Mouse (Mus musculus) frontal cortex, adult 2 months (tissue): ENCODE data around the gene Peak1. TPM values are rescaled to one million over a fixed set of nuclear protein-coding genes. Genes with fewer than 3 reads are reported as not detected.

Experiments used
- DNase-seq, 2 experiments: peaks; one replicate each; pipeline ENCODE4 v3.0.0; 2022; ENCODE audit warnings: low spot score in 1 of 2; ENCODE audit errors: extremely low spot score in 1 of 2
- polyA plus RNA-seq: library from polyadenylated mRNA; depleted of rRNA; stranded (reverse); fragments of >200 nt; gene quantifications from 2 replicates; pipeline ENCODE4 v1.2.3, GENCODE M21; 2012

Gene Peak1
- polyA plus RNA-seq, 1 experiment: 13.9 TPM

DNA sequence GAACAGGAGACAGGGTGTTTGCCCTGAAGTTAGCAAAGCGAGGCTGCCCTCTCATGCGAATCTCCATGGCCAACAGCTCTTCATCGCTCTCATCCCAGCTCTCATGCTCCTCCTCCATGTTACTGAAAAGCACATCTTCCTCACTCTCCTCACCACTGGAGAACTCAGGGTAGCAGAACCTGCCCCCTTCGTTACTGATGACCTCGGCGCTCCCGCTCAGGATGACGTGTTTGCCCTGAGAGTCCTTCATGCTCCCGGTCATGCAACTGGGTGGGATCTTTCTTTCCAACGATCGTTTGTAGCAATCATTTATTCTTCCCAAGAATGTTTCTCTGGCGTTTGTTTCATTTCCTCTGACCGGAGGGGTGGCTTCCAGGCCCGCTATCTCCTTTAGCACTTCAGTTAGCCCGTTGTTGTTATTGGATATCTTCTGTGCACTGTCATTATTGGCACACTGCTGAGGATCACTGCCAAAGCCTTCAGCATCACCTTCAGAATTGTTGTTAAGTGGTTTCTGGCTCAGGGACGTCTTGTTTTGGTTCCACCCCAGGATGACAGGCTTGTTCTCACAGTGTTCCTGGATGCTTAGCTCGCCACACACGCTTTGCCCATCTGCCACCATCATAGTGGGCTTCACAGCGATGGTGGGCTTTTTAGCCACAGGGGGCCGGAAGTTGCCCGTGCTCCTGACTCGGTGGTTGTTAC, 157.9 kb downstream of the Peak1 start:
- DNase-seq: no peak

GRCm38 (mm10) chr9:56258261-56258790, 159.5 kb downstream of the Peak1 start:
- DNase-seq: no peak

DNA sequence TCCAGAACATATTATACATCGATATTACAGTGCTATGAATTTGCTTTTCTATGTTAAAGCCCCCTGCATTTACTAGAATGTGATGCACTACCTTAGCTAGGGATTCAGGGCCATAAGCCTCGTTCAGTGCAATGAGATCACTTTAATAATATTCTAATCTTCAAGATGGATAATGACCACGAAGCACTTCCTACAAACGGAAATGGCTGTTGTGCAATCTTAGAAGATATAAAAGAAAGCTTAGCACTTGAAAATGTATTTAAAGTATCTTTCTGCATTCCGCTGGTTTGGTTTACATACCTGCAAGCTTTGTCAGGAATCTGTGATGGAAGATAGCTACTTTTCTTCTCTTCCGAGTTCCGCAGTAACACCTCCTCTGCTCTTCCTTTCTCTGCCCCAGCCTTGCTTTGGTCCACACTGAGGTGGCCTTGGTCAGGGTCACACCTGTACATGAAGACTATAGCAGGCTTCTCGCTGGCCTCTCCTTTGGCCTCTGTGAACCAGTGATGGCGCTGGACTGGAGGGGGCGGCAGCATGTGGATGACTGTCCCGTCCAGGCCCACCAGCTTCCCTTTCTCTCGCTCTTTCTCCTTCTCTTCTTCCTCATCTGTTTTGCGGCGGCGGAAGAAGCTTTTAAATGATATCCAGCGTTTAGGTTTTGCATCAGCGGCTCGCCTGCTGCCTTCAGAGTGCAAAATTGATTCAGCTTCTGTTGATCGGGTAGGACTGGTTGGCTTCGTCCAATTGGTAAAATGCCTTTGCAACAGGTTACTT, 160.5 kb downstream of the Peak1 start:
- no peak for DNase-seq

DNA sequence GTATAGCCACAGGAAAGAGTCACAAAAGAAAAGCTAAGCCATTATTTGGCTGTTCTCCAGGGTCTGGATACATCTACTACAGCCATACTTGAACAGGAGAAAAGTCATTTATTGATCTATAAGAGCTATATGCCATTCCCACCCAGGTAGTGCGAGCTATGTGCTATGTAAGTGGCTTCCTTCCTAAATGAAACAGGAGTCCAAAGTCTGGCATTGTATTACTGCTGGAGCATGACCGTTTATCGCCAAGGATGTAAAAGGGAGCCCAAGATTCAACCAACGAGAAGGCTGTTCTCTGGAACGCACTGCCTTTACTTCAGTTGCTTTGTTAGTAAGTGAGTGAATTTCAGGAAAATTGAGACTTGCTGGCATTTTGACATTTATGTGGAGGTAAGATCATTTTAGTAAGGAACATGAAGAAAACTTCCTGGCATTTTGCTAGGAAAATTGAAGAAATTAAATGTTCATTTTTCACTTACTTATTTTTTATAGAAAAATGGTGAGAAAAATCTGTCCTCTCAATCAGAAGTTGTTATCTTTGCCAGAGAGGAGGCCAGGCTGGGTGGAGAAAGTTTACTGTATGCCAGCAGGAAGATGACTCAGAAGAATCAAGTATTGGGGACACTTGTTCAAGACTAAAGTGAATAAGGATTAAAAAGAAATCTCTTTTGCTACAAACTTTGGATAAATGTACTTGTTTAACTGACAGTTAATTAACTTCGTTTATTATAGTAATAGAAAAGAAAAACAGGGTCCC, 162.0 kb downstream of the Peak1 start:
- DNase-seq: no peak

DNA sequence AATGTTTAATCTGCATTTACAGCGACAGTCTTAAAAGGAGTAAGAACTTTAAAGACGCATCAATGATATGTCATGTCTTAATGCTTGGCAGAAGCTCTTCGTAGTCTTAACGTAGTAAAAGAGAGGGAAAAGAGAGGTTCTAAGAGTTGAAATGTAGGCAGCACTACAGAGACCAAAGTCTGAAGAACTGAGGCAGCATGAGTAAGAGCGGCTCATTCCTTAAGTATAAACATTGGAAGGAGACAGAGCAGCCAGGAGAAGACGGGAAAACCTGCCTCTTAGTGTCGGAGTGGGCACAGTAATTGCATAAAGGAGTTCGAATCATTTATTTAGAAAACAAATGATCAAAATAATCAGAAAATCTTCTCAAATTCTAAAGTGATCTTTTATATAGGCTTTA, 173.5 kb downstream of the Peak1 start:
- no peak for DNase-seq

DNA sequence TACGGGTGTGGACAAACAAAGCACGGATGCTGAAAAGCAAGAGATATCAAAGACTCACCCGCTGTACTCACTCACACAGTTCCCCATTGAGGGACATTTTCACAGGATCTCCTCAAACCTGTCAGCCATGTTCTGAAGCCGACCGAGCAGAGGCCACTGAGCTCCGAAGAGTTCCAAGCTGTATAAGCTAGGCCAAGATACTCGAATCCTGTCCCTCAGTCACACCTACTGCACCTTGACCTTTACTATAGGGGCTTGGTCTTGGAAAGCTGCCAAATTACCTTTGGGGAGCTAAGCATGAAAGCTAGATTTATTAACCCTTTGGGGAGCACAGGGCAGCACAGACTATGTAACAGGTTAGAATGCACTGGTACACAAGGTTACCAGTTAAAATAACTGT, 174.0 kb downstream of the Peak1 start:
- DNase-seq: no peak

GRCm38 (mm10) chr9:56242686-56243085, 175.2 kb downstream of the Peak1 start:
- DNase-seq: peak in 1 of 2 experiments; percentile 28

DNA sequence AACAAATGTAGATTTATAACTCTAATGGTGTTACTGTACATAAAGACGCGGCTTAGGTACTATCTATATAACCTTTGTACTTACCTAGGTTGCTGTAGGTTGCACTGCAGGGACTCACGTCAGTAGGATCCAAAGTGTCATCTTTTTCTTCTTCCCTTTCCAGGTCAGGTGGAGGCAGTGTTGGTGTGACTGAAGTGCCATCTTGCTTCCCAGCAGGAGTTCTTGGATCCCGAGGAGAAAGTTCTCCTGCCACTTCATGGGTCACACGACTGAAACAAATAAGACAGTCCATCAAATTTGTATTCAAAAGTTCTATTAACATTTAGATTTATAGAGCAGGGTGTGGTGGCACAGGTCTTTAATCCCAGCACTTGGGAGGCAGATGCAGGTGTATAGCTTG, 176.8 kb downstream of the Peak1 start:
- no peak for DNase-seq

GRCm38 (mm10) chr9:56235871-56236298, 182.0 kb downstream of the Peak1 start:
- peak in 1 of 2 experiments; percentile 32 for DNase-seq

GRCm38 (mm10) chr9:56235281-56235680, 182.6 kb downstream of the Peak1 start:
- DNase-seq: no peak

GRCm38 (mm10) chr9:56234561-56234960, 183.3 kb downstream of the Peak1 start:
- no peak for DNase-seq

- no peak for DNase-seq
These were observed 184.6 kb downstream of the Peak1 start for GRCm38 (mm10) chr9:56233316-56233715.

DNA sequence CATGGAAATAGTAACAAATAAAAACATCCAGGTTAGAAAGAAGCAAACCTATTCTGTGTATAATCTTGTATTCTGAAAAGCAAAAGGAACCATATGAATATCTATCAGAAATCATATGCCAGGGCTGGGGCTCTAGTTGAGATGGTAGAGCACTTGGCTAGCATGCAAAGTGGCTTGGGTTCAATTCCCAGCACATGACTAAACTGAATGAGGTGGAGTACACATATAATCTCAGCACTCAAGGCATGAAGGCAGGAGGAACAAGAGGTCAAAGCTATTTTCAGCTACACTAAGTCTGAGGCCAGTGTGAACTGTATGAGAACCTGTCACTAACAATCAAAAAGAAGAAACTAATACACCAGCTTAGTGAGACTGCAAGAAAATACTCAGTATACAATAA, 187.0 kb downstream of the Peak1 start:
- DNase-seq: no peak

GRCm38 (mm10) chr9:56227626-56228025, 190.2 kb downstream of the Peak1 start:
- no peak for DNase-seq

DNA sequence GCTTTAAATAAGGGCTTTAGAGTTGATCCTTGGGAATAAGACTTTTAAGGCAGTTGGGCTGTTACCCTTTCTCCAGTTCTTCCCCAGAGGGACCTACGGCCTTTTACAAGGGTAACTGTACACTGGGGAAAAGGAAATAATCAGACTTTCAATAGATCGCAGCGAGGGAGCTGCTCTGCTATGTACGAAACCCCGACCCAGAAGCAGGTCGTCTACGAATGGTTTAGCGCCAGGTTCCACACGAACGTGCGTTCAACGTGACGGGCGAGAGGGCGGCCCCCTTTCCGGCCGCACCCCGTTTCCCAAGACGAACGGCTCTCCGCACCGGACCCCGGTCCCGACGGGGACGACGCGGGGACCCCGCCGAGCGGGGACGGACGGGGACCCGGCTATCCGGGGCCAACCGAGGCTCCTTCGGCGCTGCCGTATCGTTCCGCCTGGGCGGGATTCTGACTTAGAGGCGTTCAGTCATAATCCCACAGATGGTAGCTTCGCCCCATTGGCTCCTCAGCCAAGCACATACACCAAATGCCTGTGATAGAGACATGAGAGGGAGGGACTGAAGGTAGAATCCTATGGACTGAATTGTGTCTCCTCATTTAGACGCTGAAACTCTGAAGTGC, 194.3 kb downstream of the Peak1 start:
- DNase-seq: peak; percentile 66 to 88

DNA sequence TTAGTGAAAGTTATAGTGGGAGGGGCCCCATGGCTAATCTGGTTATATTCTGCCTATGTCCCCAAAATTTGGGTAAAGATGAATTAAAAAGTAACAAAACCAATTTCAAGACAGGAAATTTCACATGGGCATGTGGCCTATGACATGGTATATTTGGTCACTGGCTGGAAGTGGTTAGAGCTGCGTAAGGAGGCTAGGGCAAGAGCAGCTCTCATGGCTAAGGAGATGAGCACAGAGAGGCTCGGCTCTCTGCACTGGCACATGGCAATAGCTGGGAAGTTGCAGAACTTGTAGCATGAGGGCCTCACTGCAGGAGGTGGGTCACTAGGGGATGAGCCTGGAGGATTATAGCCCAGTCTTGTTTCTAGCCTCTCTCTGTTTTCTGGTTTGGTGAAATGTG, 199.0 kb downstream of the Peak1 start:
- no peak for DNase-seq

- DNase-seq: no peak
These were observed 199.8 kb downstream of the Peak1 start for GRCm38 (mm10) chr9:56218043-56218442.

GRCm38 (mm10) chr9:56217386-56217785, 200.5 kb downstream of the Peak1 start:
- DNase-seq: peak in 1 of 2 experiments; percentile 38

- peak; percentile 40 to 83 for DNase-seq
These were observed 204.2 kb downstream of the Peak1 start for GRCm38 (mm10) chr9:56213451-56214291.

DNA sequence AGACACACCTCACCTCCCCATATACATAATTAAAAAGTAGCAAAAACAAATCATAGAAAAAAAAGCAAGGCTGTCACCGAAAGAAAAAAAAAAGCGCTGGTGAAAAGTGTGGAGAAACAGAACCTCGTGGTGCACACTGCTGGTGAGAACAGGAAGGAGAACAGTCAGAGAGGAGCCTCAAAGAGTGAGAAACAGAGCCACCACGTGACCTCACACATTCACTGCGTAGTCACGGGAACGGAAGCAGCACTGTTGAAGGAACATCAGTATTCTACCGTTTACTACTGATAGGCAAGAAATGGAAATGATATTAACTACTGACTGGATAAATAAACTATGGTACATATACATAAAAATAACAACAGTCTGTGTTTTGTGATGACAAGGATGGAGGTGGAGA, 209.1 kb downstream of the Peak1 start:
- DNase-seq: no peak
